20 mouse cellular contexts compared by ENCODE assay signal in genomic region chr5:46023456-46023855, GRCm38 (mm10).
DNase-seq lines count a peak whose midpoint lies in the region; ATAC-seq and TF ChIP-seq lines count a peak whose summit lies in the region.
"Had no signal": no experiment of that assay in that cellular context is flagged by ENCODE, and none has a peak within 500 bp of the region (broad histone marks: within the 10 kb centered on the region; RNA-seq: fewer than 3 reads in every experiment).

No protein-coding gene starts in this region.

- TF ChIP-seq CTCF in forebrain, postnatal 0 days (IDR thresholded peaks at IDR 0.05; ENCODE audit: low read depth) = no peak
- TF ChIP-seq CTCF in left cerebral cortex, adult 2 months (IDR thresholded peaks at IDR 0.05) = no peak
- no peak for TF ChIP-seq CTCF in bone marrow macrophage, adult 2 months (IDR thresholded peaks at IDR 0.05; ENCODE audit: low read depth, low read length)
- no peak for TF ChIP-seq CTCF in midbrain, postnatal 0 days (IDR thresholded peaks at IDR 0.05)

- H3K4me2 ChIP-seq in forebrain, postnatal 0 days (ENCODE audit: low read depth) = peak overlapping the region; percentile 2; the same call in 1 of the 2 replicates
- no peak overlapping the region for H3K4me2 ChIP-seq in forebrain, embryonic 15.5 days (replicated peaks)
- H3K4me2 ChIP-seq in midbrain, postnatal 0 days (ENCODE audit: low read depth, low read length, poor library complexity, severe bottlenecking) = peak overlapping the region; percentile 15; the same call in 1 of the 2 replicates
- H3K4me2 ChIP-seq: kidney, embryonic 15.5 days; limb, embryonic 15.5 days; liver, embryonic 15.5 days; midbrain, embryonic 12.5 days; stomach, embryonic 15.5 days had no signal

- peak; percentile 59; the same call in 1 of the 2 replicates for ATAC-seq in forebrain, postnatal 0 days
- ATAC-seq in forebrain, embryonic 15.5 days (replicated peaks) = no peak
- ATAC-seq in midbrain, postnatal 0 days (ENCODE audit: low FRiP score) = no peak

- H3K27ac ChIP-seq in forebrain, postnatal 0 days (ENCODE audit: low read depth, low read length) = no peak overlapping the region
- H3K27ac ChIP-seq in forebrain, embryonic 15.5 days (replicated peaks) = no peak overlapping the region
- H3K27ac ChIP-seq in left cerebral cortex, adult 2 months = peak overlapping the region; percentile 19; the same call in 1 of the 2 replicates
- H3K27ac ChIP-seq in bone marrow macrophage, adult 2 months (ENCODE audit: insufficient read depth, low read depth, low read length) = no peak overlapping the region
- H3K27ac ChIP-seq in midbrain, postnatal 0 days (ENCODE audit: low read depth, low read length) = no peak overlapping the region
- H3K27ac ChIP-seq: heart, adult 2 months; kidney, embryonic 15.5 days; limb, embryonic 15.5 days; liver, embryonic 15.5 days; macrophage; midbrain, embryonic 12.5 days; stomach, embryonic 15.5 days had no signal

- WGBS in forebrain, postnatal 0 days = 35% methylated on average over 6 of the region's 6 CpGs
- WGBS in forebrain, embryonic 15.5 days = 40% methylated on average over 6 of the region's 6 CpGs
- 37% methylated on average over 6 of the region's 6 CpGs for WGBS in midbrain, postnatal 0 days

- H3K9me3 ChIP-seq in forebrain, postnatal 0 days (ENCODE audit: low read length) = no peaks in the 10 kb centered on the region
- no peaks in the 10 kb centered on the region for H3K9me3 ChIP-seq in forebrain, embryonic 15.5 days
- no peaks in the 10 kb centered on the region for H3K9me3 ChIP-seq in midbrain, postnatal 0 days (ENCODE audit: low read length)
- H3K9me3 ChIP-seq: kidney, embryonic 15.5 days; limb, embryonic 15.5 days; liver, embryonic 15.5 days; midbrain, embryonic 12.5 days; stomach, embryonic 15.5 days had no signal

- no peaks in the 10 kb centered on the region for H3K36me3 ChIP-seq in forebrain, postnatal 0 days (ENCODE audit: insufficient read depth)
- H3K36me3 ChIP-seq in forebrain, embryonic 15.5 days = no peaks in the 10 kb centered on the region
- H3K36me3 ChIP-seq in midbrain, postnatal 0 days (ENCODE audit: insufficient read depth, low read length) = no peaks in the 10 kb centered on the region
- H3K36me3 ChIP-seq: kidney, embryonic 15.5 days; limb, embryonic 15.5 days; liver, embryonic 15.5 days; midbrain, embryonic 12.5 days; stomach, embryonic 15.5 days had no signal

- intact Hi-C loops in left cerebral cortex, adult 2 months (cut with DNase I) = loop anchor here (5.0 kb wide), 1 partner anchor 314 kb away; no protein-coding TSS in a partner anchor

- no peak overlapping the region for H3K9ac ChIP-seq in forebrain, postnatal 0 days
- no peak overlapping the region for H3K9ac ChIP-seq in forebrain, embryonic 15.5 days (replicated peaks)
- no peak overlapping the region for H3K9ac ChIP-seq in midbrain, postnatal 0 days (replicated peaks; ENCODE audit: low read length, poor library complexity, severe bottlenecking)
- H3K9ac ChIP-seq: kidney, embryonic 15.5 days; limb, embryonic 15.5 days; liver, embryonic 15.5 days; midbrain, embryonic 12.5 days; stomach, embryonic 15.5 days had no signal

- H3K27me3 ChIP-seq in forebrain, postnatal 0 days (ENCODE audit: insufficient read depth, low read length) = no peaks in the 10 kb centered on the region
- H3K27me3 ChIP-seq in forebrain, embryonic 15.5 days = no peaks in the 10 kb centered on the region
- no peaks in the 10 kb centered on the region for H3K27me3 ChIP-seq in midbrain, postnatal 0 days (ENCODE audit: insufficient read depth, low read length)
- H3K27me3 ChIP-seq: kidney, embryonic 15.5 days; limb, embryonic 15.5 days; liver, embryonic 15.5 days; midbrain, embryonic 12.5 days; stomach, embryonic 15.5 days had no signal

- DNase-seq in forebrain, postnatal 0 days = peak; percentile 72
- DNase-seq in left cerebral cortex, adult 2 months (ENCODE audit: extremely low spot score in 1 of 2, low spot score in 2 of 2) = no peak
- DNase-seq in left cerebral cortex, adult 9 months (ENCODE audit: low spot score in 2 of 2) = no peak
- DNase-seq in midbrain, postnatal 0 days (ENCODE audit: low spot score) = peak; percentile 29
- DNase-seq in ovary, postnatal 36 days (ENCODE audit: low spot score) = no peak
- DNase-seq: adrenal gland, postnatal 36 days; cerebellum, adult 8-10 months; gastrocnemius, postnatal 25 days; heart, adult 2 months; heart, postnatal 4 days; spleen, adult 18-20 months; thymus, adult 2 months had no signal

- TF ChIP-seq POLR2A in bone marrow macrophage, adult 2 months (IDR thresholded peaks at IDR 0.05; ENCODE audit: borderline replicate concordance, low read depth, low read length) = no peak

- H3K4me1 ChIP-seq in forebrain, postnatal 0 days (ENCODE audit: insufficient read depth) = 0 out of 2 replicates have a peak, but pooled peaks cover 4% of the 10 kb centered on the region
- no peaks in the 10 kb centered on the region for H3K4me1 ChIP-seq in forebrain, embryonic 15.5 days
- H3K4me1 ChIP-seq in bone marrow macrophage, adult 2 months (ENCODE audit: control insufficient read depth, insufficient read depth, low read length) = no peaks in the 10 kb centered on the region
- H3K4me1 ChIP-seq in midbrain, postnatal 0 days (ENCODE audit: insufficient read depth, low read length) = no peaks in the 10 kb centered on the region
- H3K4me1 ChIP-seq: kidney, embryonic 15.5 days; limb, embryonic 15.5 days; liver, embryonic 15.5 days; midbrain, embryonic 12.5 days; stomach, embryonic 15.5 days had no signal

- H3K4me3 ChIP-seq in forebrain, postnatal 0 days (ENCODE audit: low read depth, low read length) = no peak overlapping the region
- no peak overlapping the region for H3K4me3 ChIP-seq in forebrain, embryonic 15.5 days
- H3K4me3 ChIP-seq in left cerebral cortex, adult 2 months = no peak overlapping the region
- H3K4me3 ChIP-seq in bone marrow macrophage, adult 2 months (ENCODE audit: insufficient read depth, low read length) = peak overlapping the region; percentile 20; the same call in 1 of the 2 replicates
- no peak overlapping the region for H3K4me3 ChIP-seq in midbrain, postnatal 0 days (ENCODE audit: low read depth, low read length)
- H3K4me3 ChIP-seq: heart, adult 2 months; kidney, embryonic 15.5 days; limb, embryonic 15.5 days; liver, embryonic 15.5 days; midbrain, embryonic 12.5 days; stomach, embryonic 15.5 days had no signal

Comparison
In these comparisons a context has a peak if more than half of its experiments do, and no peak if none do; other contexts are left out.
1. DNase-seq: peak in forebrain, postnatal 0 days (single experiment) and midbrain, postnatal 0 days (single experiment); none in left cerebral cortex, adult 2 months (0 of 2), left cerebral cortex, adult 9 months (0 of 2) and ovary, postnatal 36 days (single experiment).